In the genomic region with DNA sequence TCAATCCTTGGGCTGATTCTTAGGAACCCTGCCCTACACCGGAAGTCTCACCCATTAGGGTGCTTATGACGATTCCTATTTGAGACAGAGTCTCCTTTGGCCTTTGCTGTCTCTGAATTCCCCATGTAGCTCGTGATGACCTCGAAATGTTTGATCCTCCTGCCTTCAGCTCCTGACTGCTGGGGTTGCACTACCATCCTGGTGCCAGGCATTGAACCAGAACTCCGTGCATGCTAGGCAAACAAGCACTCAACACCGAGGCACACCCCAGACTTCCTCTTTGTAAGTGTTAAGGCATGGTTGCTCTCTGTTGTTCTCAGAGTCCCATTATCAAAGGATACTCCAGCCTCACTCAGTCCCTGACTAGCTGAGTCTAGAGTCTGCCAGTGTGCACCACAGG, we compare ENCODE assay signal across 27 mouse cellular contexts. TPM values are rescaled to one million over a fixed set of nuclear protein-coding genes. Genes with fewer than 3 reads are reported as not detected.
DNase-seq lines count a peak whose midpoint lies in the region; ATAC-seq and TF ChIP-seq lines count a peak whose summit lies in the region.
"Had no signal": no experiment of that assay in that cellular context is flagged by ENCODE, and none has a peak within 500 bp of the region (broad histone marks: within the 10 kb centered on the region; RNA-seq: fewer than 3 reads in every experiment).

No protein-coding gene starts in this region.

- 0 out of 2 replicates have a peak overlapping the region, but pooled peaks have one; percentile 33 for H3K27ac ChIP-seq in heart, embryonic 15.5 days
- H3K27ac ChIP-seq in ES-E14 (ENCODE audit: insufficient read depth, low read depth, low read length, poor library complexity, severe bottlenecking), result peak overlapping the region; percentile 73; the same call in 1 of the 2 replicates
- H3K27ac ChIP-seq in hindbrain, embryonic 14.5 days, result peak overlapping the region; percentile 38; the same call in 1 of the 2 replicates
- H3K27ac ChIP-seq: limb, embryonic 13.5 days; liver, embryonic 12.5 days had no signal

- ATAC-seq in heart, embryonic 15.5 days (replicated peaks; ENCODE audit: insufficient number of reproducible peaks, insufficient read depth, low FRiP score, low read depth), result no peak
- no peak for ATAC-seq in megakaryocyte, adult 5-6 weeks (ENCODE audit: poor library complexity, severe bottlenecking)
- no peak for ATAC-seq in hindbrain, embryonic 14.5 days (ENCODE audit: low FRiP score)
- ATAC-seq: CD4-positive, CD25-positive, alpha-beta regulatory T cell, adult 4 months; liver, embryonic 12.5 days had no signal

- H3K4me3 ChIP-seq in heart, embryonic 15.5 days, result no peak overlapping the region
- H3K4me3 ChIP-seq in megakaryocyte, embryonic 14.5 days (replicated peaks), result peak overlapping the region; percentile 26
- no peak overlapping the region for H3K4me3 ChIP-seq in ES-E14 (ENCODE audit: insufficient read depth in 1 of 2, low read depth in 1 of 2, low read length in 2 of 2, poor library complexity in 1 of 2, severe bottlenecking in 1 of 2)
- no peak overlapping the region for H3K4me3 ChIP-seq in hindbrain, embryonic 14.5 days (replicated peaks; ENCODE audit: low read length)
- H3K4me3 ChIP-seq: heart, embryonic 13.5 days; limb, embryonic 13.5 days; liver, embryonic 12.5 days had no signal

- 69% methylated on average over 6 of the region's 6 CpGs for WGBS in heart, embryonic 15.5 days
- 77% methylated on average over 6 of the region's 6 CpGs for WGBS in hindbrain, embryonic 14.5 days

- no peaks in the 10 kb centered on the region for H3K36me3 ChIP-seq in heart, embryonic 15.5 days
- no peaks in the 10 kb centered on the region for H3K36me3 ChIP-seq in megakaryocyte, embryonic 14.5 days (replicated peaks; ENCODE audit: low read length)
- H3K36me3 ChIP-seq in ES-E14 (ENCODE audit: control insufficient read depth, insufficient read depth, low read length, poor library complexity, severe bottlenecking), result no peaks in the 10 kb centered on the region
- no peaks in the 10 kb centered on the region for H3K36me3 ChIP-seq in hindbrain, embryonic 14.5 days (replicated peaks; ENCODE audit: control insufficient read depth, insufficient read depth)
- H3K36me3 ChIP-seq: heart, embryonic 13.5 days; limb, embryonic 13.5 days; liver, embryonic 12.5 days had no signal

- H3K4me2 ChIP-seq in heart, embryonic 15.5 days, result 0 out of 2 replicates have a peak overlapping the region, but pooled peaks have one; percentile 38
- H3K4me2 ChIP-seq in hindbrain, embryonic 14.5 days (replicated peaks), result 0 out of 2 replicates have a peak overlapping the region, but pooled peaks have one; percentile 32
- H3K4me2 ChIP-seq: limb, embryonic 13.5 days; liver, embryonic 12.5 days had no signal

- in situ Hi-C loops in ES-E14 (cut with MboI; ENCODE audit: low sequenced_read_pairs in 2 of 2, unreplicated experiment in 2 of 2), result no loop called here

- H3K27me3 ChIP-seq in heart, embryonic 15.5 days, result no peaks in the 10 kb centered on the region
- peaks cover 54% of the 10 kb centered on the region for H3K27me3 ChIP-seq in megakaryocyte, embryonic 14.5 days (replicated peaks)
- H3K27me3 ChIP-seq in hindbrain, embryonic 14.5 days (ENCODE audit: control insufficient read depth, insufficient read depth, low read length), result no peaks in the 10 kb centered on the region
- H3K27me3 ChIP-seq: limb, embryonic 13.5 days had no signal

- no peaks in the 10 kb centered on the region for H3K9me3 ChIP-seq in heart, embryonic 15.5 days (replicated peaks)
- H3K9me3 ChIP-seq in megakaryocyte, embryonic 14.5 days, result no peaks in the 10 kb centered on the region
- H3K9me3 ChIP-seq in ES-E14 (ENCODE audit: control insufficient read depth, insufficient read depth, low read depth, low read length), result no peaks in the 10 kb centered on the region
- H3K9me3 ChIP-seq in hindbrain, embryonic 14.5 days (ENCODE audit: control insufficient read depth, low read length), result no peaks in the 10 kb centered on the region
- H3K9me3 ChIP-seq: heart, embryonic 13.5 days; limb, embryonic 13.5 days; liver, embryonic 12.5 days had no signal

- H3K4me1 ChIP-seq in heart, embryonic 15.5 days (replicated peaks), result peaks cover 23% of the 10 kb centered on the region
- H3K4me1 ChIP-seq in megakaryocyte, embryonic 14.5 days, result peaks cover 15% of the 10 kb centered on the region
- peaks cover 8 to 26% of the 10 kb centered on the region in 2 experiments; a peak in 3 of 4 replicates for H3K4me1 ChIP-seq in ES-E14 (ENCODE audit: control insufficient read depth in 2 of 2, insufficient read depth in 2 of 2, low read length in 2 of 2, poor library complexity in 1 of 2)
- peaks cover 6% of the 10 kb centered on the region for H3K4me1 ChIP-seq in hindbrain, embryonic 14.5 days (replicated peaks; ENCODE audit: control insufficient read depth, insufficient read depth, low read length)
- H3K4me1 ChIP-seq: liver, embryonic 12.5 days had no signal

- H3K9ac ChIP-seq in heart, embryonic 15.5 days, result no peak overlapping the region; the same call in 1 of the 2 replicates
- no peak overlapping the region for H3K9ac ChIP-seq in ES-E14 (ENCODE audit: insufficient read depth, low read depth, low read length, poor library complexity, severe bottlenecking)
- no peak overlapping the region for H3K9ac ChIP-seq in hindbrain, embryonic 14.5 days
- H3K9ac ChIP-seq: limb, embryonic 13.5 days; liver, embryonic 12.5 days had no signal

- no peak for DNase-seq in heart, adult 8-10 months (ENCODE audit: low spot score)
- no peak for DNase-seq in ES-E14 (ENCODE audit: low read depth, low spot score)
- no peak for DNase-seq in hindbrain, embryonic 14.5 days (ENCODE audit: low spot score)
- no peak for DNase-seq in MN1 (ENCODE audit: low spot score)
- DNase-seq in c-Kit-positive CD71-positive TER-119-positive erythroid progenitor cells, embryonic 14.5 days (ENCODE audit: low spot score), result no peak

TF ChIP-seq in ES-E14, 5 proteins besides CTCF, POLR2A, EP300 and RAD21:
- TF ChIP-seq CHD2 (IDR thresholded peaks at IDR 0.05; ENCODE audit: low read depth, low read length) (no peak), ZC3H11A (IDR thresholded peaks at IDR 0.05; ENCODE audit: borderline replicate concordance, low read depth, low read length) (no peak), MAFK (IDR thresholded peaks at IDR 0.05; ENCODE audit: insufficient read depth, low read depth, low read length) (no peak), HCFC1 (IDR thresholded peaks at IDR 0.05; ENCODE audit: borderline replicate concordance, insufficient read depth, low read length) (no peak), ZNF384 (IDR thresholded peaks at IDR 0.05; ENCODE audit: low read depth, low read length) (no peak)

RNA-seq across cellular contexts. Expression of a gene that starts 7.9 kb away (rescaled TPM):
- 0.47 and 0.59 TPM in 2 replicates for polyA plus RNA-seq in heart, embryonic 15.5 days (2015; fragmentation: Nextera tagmentation; extraction: Ambion mirVana)
- under 1 TPM; 0.14 to 0.37 (median 0.27) TPM for total RNA-seq in heart, adult 8-10 months (2022)
- polyA plus RNA-seq in megakaryocyte, embryonic 14.5 days (2012; ENCODE audit: insufficient read depth, low replicate concordance), result not detected in 2 replicates
- not detected in 2 replicates for total RNA-seq in megakaryocyte, adult 5-6 weeks (2015)
- not detected in 2 replicates for total RNA-seq in megakaryocyte, adult 5-6 weeks (2017)
- total RNA-seq in ES-E14 (2012; rRNA removed), result 1.1 and 1.2 TPM in 2 replicates
- polyA plus RNA-seq in hindbrain, embryonic 14.5 days (2014; fragmentation: Nextera tagmentation; extraction: Ambion mirVana), result 0.22 and 0.25 TPM in 2 replicates
- total RNA-seq: granulocyte monocyte progenitor cell, adult 5-6 weeks; megakaryocyte progenitor cell, adult 5-6 weeks; neutrophil, adult 5-6 weeks had no signal
- polyA plus RNA-seq: CD4-positive, CD25-positive, alpha-beta regulatory T cell, adult 4 months; liver, embryonic 12.5 days had no signal

RNA-seq across cellular contexts. Expression of a gene that starts 11.0 kb away (rescaled TPM):
- polyA plus RNA-seq in heart, embryonic 15.5 days (2015; fragmentation: Nextera tagmentation; extraction: Ambion mirVana), result 1.8 and 2.3 TPM in 2 replicates
- not detected for total RNA-seq in heart, adult 8-10 months (2022)
- 3.7 TPM in 1 of 2 replicates, not detected in the other for polyA plus RNA-seq in megakaryocyte, embryonic 14.5 days (2012; ENCODE audit: insufficient read depth, low replicate concordance)
- total RNA-seq in megakaryocyte, adult 5-6 weeks (2015), result not detected in 2 replicates
- not detected in 2 replicates for total RNA-seq in megakaryocyte, adult 5-6 weeks (2017)
- 4.3 and 8.9 TPM in 2 replicates for total RNA-seq in ES-E14 (2012; rRNA removed)
- 0.26 and 0.72 TPM in 2 replicates for polyA plus RNA-seq in hindbrain, embryonic 14.5 days (2014; fragmentation: Nextera tagmentation; extraction: Ambion mirVana)
- total RNA-seq: adrenal gland, postnatal 25 days; gastrocnemius, postnatal 10 days; granulocyte monocyte progenitor cell, adult 5-6 weeks; heart, postnatal 36 days; megakaryocyte progenitor cell, adult 5-6 weeks; midbrain, postnatal 0 days; neutrophil, adult 5-6 weeks had no signal

RNA-seq across cellular contexts. Expression of a gene that starts 23.2 kb away (rescaled TPM):
- polyA plus RNA-seq in heart, embryonic 15.5 days (2015; fragmentation: Nextera tagmentation; extraction: Ambion mirVana), result not detected in 2 replicates
- not detected for total RNA-seq in heart, adult 8-10 months (2022)
- polyA plus RNA-seq in megakaryocyte, embryonic 14.5 days (2012; ENCODE audit: insufficient read depth, low replicate concordance), result not detected in 2 replicates
- total RNA-seq in megakaryocyte, adult 5-6 weeks (2015), result not detected in 2 replicates
- not detected in 2 replicates for total RNA-seq in megakaryocyte, adult 5-6 weeks (2017)
- 0.22 and 0.42 TPM in 2 replicates for total RNA-seq in ES-E14 (2012; rRNA removed)
- not detected in 2 replicates for polyA plus RNA-seq in hindbrain, embryonic 14.5 days (2014; fragmentation: Nextera tagmentation; extraction: Ambion mirVana)
- total RNA-seq: adrenal gland, postnatal 25 days; gastrocnemius, postnatal 10 days; granulocyte monocyte progenitor cell, adult 5-6 weeks; heart, postnatal 36 days; layer of hippocampus, postnatal 36 days; left cerebral cortex, postnatal 14 days; megakaryocyte progenitor cell, adult 5-6 weeks; midbrain, postnatal 0 days; neutrophil, adult 5-6 weeks had no signal
- polyA plus RNA-seq: brain, embryonic 14.5 days; CD4-positive, CD25-positive, alpha-beta regulatory T cell, adult 4 months; forebrain, embryonic 14.5 days; frontal cortex, adult 2 months; heart, embryonic 13.5 days; intestine, embryonic 14.5 days; limb, embryonic 13.5 days; liver, embryonic 12.5 days; midbrain, postnatal 0 days; small intestine, adult 2 months; testis, adult 2 months had no signal

RNA-seq across cellular contexts. Expression of a gene that starts 27.1 kb away (rescaled TPM):
- 12.8 and 15.4 TPM in 2 replicates for polyA plus RNA-seq in heart, embryonic 15.5 days (2015; fragmentation: Nextera tagmentation; extraction: Ambion mirVana)
- total RNA-seq in heart, adult 8-10 months (2022), result 1 to 10 TPM; 2.0 to 3.9 (median 2.4) TPM
- polyA plus RNA-seq in megakaryocyte, embryonic 14.5 days (2012; ENCODE audit: insufficient read depth, low replicate concordance), result 3.2 and 10.5 TPM in 2 replicates
- total RNA-seq in megakaryocyte, adult 5-6 weeks (2015), result 3.3 and 4.0 TPM in 2 replicates
- total RNA-seq in megakaryocyte, adult 5-6 weeks (2017), result 4.0 and 5.7 TPM in 2 replicates
- 28.5 and 31.8 TPM in 2 replicates for total RNA-seq in ES-E14 (2012; rRNA removed)
- 2.8 and 3.5 TPM in 2 replicates for polyA plus RNA-seq in hindbrain, embryonic 14.5 days (2014; fragmentation: Nextera tagmentation; extraction: Ambion mirVana)

RNA-seq across cellular contexts. Expression of a gene that starts 27.4 kb away (rescaled TPM):
- 51.8 and 63.3 TPM in 2 replicates for polyA plus RNA-seq in heart, embryonic 15.5 days (2015; fragmentation: Nextera tagmentation; extraction: Ambion mirVana)
- 1 to 10 TPM; 2.1 to 3.3 (median 2.4) TPM for total RNA-seq in heart, adult 8-10 months (2022)
- 16.3 and 17.5 TPM in 2 replicates for polyA plus RNA-seq in megakaryocyte, embryonic 14.5 days (2012; ENCODE audit: insufficient read depth, low replicate concordance)
- total RNA-seq in megakaryocyte, adult 5-6 weeks (2015), result 64.7 and 72.2 TPM in 2 replicates
- 26.2 and 29.6 TPM in 2 replicates for total RNA-seq in megakaryocyte, adult 5-6 weeks (2017)
- 7.6 and 10.5 TPM in 2 replicates for total RNA-seq in ES-E14 (2012; rRNA removed)
- 12.3 and 16.5 TPM in 2 replicates for polyA plus RNA-seq in hindbrain, embryonic 14.5 days (2014; fragmentation: Nextera tagmentation; extraction: Ambion mirVana)
